Mouse (Mus musculus): Measurements from ENCODE around the gene Dnajb2. TPM values are rescaled to one million over a fixed set of nuclear protein-coding genes. Genes with fewer than 3 reads are reported as not detected.

Dnajb2 gene
- polyA plus RNA-seq, 1 experiment = 56.1 TPM

GRCm38 (mm10) chr1:75208967-75209678 lies 27.1 kb upstream of the Dnajb2 start:
- Histone ChIP-seq H3K4me3 (replicated peaks; ENCODE audit: extremely low read depth, low read depth, low read length) (peak overlapping the region; percentile 69), H3K4me1 (ENCODE audit: control insufficient read depth, insufficient read depth, low read length) (peaks cover 13% of the 10 kb centered on the region)
- WGBS = 14% methylated on average over 34 of the region's 34 CpGs
- DNase-seq = peak; percentile 52
- TF ChIP-seq POLR2A (IDR thresholded peaks at IDR 0.05; ENCODE audit: borderline replicate concordance, extremely low read depth, low read depth, low read length) (no peak), CTCF (IDR thresholded peaks at IDR 0.05; ENCODE audit: insufficient read depth, low read length) (no peak)

- peak within 1 kb of the TSS; percentile 92 for H3K4me3 ChIP-seq (replicated peaks; ENCODE audit: extremely low read depth, low read depth, low read length)
- TF ChIP-seq POLR2A (IDR thresholded peaks at IDR 0.05; ENCODE audit: borderline replicate concordance, extremely low read depth, low read depth, low read length) = peak; percentile 78; the same call in 1 of the 2 replicates
- no peak for TF ChIP-seq CTCF (IDR thresholded peaks at IDR 0.05; ENCODE audit: insufficient read depth, low read length)
- WGBS = 4% methylated on average over 42 of the region's 42 CpGs
- H3K4me1 ChIP-seq (ENCODE audit: control insufficient read depth, insufficient read depth, low read length) = peaks cover 13% of the 10 kb centered on the region
- DNase-seq = peak; percentile 98
Measured at GRCm38 (mm10) chr1:75210136-75211087, 25.8 kb upstream of the Dnajb2 start, which contains the start of the genes Glb1l and Stk16. Gene Glb1l, minus strand, starts transcription at chr1:75210813. Gene Stk16, plus strand, starts transcription at chr1:75210838.

GRCm38 (mm10) chr1:75211141-75211708 lies 25.0 kb upstream of the Dnajb2 start:
- TF ChIP-seq POLR2A (IDR thresholded peaks at IDR 0.05; ENCODE audit: borderline replicate concordance, extremely low read depth, low read depth, low read length) (no peak), CTCF (IDR thresholded peaks at IDR 0.05; ENCODE audit: insufficient read depth, low read length) (no peak)
- WGBS = 9% methylated on average over 17 of the region's 17 CpGs
- peak overlapping the region; percentile 92 for H3K4me3 ChIP-seq (replicated peaks; ENCODE audit: extremely low read depth, low read depth, low read length)
- DNase-seq = no peak
- H3K4me1 ChIP-seq (ENCODE audit: control insufficient read depth, insufficient read depth, low read length) = peaks cover 13% of the 10 kb centered on the region

GRCm38 (mm10) chr1:75212542-75212941 lies 23.7 kb upstream of the Dnajb2 start:
- TF ChIP-seq CTCF (IDR thresholded peaks at IDR 0.05; ENCODE audit: insufficient read depth, low read length) (no peak), POLR2A (IDR thresholded peaks at IDR 0.05; ENCODE audit: borderline replicate concordance, extremely low read depth, low read depth, low read length) (no peak)
- no peak overlapping the region for H3K4me3 ChIP-seq (replicated peaks; ENCODE audit: extremely low read depth, low read depth, low read length)
- H3K4me1 ChIP-seq (ENCODE audit: control insufficient read depth, insufficient read depth, low read length) = peaks cover 16% of the 10 kb centered on the region
- WGBS = 75% methylated on average over 4 of the region's 4 CpGs
- DNase-seq = no peak

- Histone ChIP-seq H3K4me3 (replicated peaks; ENCODE audit: extremely low read depth, low read depth, low read length) (no peak overlapping the region), H3K4me1 (ENCODE audit: control insufficient read depth, insufficient read depth, low read length) (peaks cover 16% of the 10 kb centered on the region)
- no peak for TF ChIP-seq POLR2A (IDR thresholded peaks at IDR 0.05; ENCODE audit: borderline replicate concordance, extremely low read depth, low read depth, low read length)
- no peak for TF ChIP-seq CTCF (IDR thresholded peaks at IDR 0.05; ENCODE audit: insufficient read depth, low read length)
- DNase-seq = no peak
- WGBS = 64% methylated on average over 7 of the region's 7 CpGs
Measured at GRCm38 (mm10) chr1:75213096-75213495, 23.1 kb upstream of the Dnajb2 start.

- WGBS = 58% methylated on average over 2 of the region's 2 CpGs
- no peak for DNase-seq
- TF ChIP-seq POLR2A (IDR thresholded peaks at IDR 0.05; ENCODE audit: borderline replicate concordance, extremely low read depth, low read depth, low read length) = no peak
- no peak for TF ChIP-seq CTCF (IDR thresholded peaks at IDR 0.05; ENCODE audit: insufficient read depth, low read length)
- no peak overlapping the region for H3K4me3 ChIP-seq (replicated peaks; ENCODE audit: extremely low read depth, low read depth, low read length)
- peaks cover 13% of the 10 kb centered on the region for H3K4me1 ChIP-seq (ENCODE audit: control insufficient read depth, insufficient read depth, low read length)
Measured at GRCm38 (mm10) chr1:75214442-75214841, 21.8 kb upstream of the Dnajb2 start.

- TF ChIP-seq POLR2A (IDR thresholded peaks at IDR 0.05; ENCODE audit: borderline replicate concordance, extremely low read depth, low read depth, low read length) (no peak), CTCF (IDR thresholded peaks at IDR 0.05; ENCODE audit: insufficient read depth, low read length) (no peak)
- DNase-seq = no peak
- no peak overlapping the region for H3K4me3 ChIP-seq (replicated peaks; ENCODE audit: extremely low read depth, low read depth, low read length)
- peaks cover 15% of the 10 kb centered on the region for H3K4me1 ChIP-seq (ENCODE audit: control insufficient read depth, insufficient read depth, low read length)
- 52% methylated on average over 5 of the region's 5 CpGs for WGBS
Measured at GRCm38 (mm10) chr1:75214886-75215285, 21.3 kb upstream of the Dnajb2 start.

GRCm38 (mm10) chr1:75215785-75216184 lies 20.4 kb upstream of the Dnajb2 start:
- TF ChIP-seq POLR2A (IDR thresholded peaks at IDR 0.05; ENCODE audit: borderline replicate concordance, extremely low read depth, low read depth, low read length) (peak; percentile 20; the same call in 1 of the 2 replicates), CTCF (IDR thresholded peaks at IDR 0.05; ENCODE audit: insufficient read depth, low read length) (no peak)
- H3K4me1 ChIP-seq (ENCODE audit: control insufficient read depth, insufficient read depth, low read length) = peaks cover 11% of the 10 kb centered on the region
- H3K4me3 ChIP-seq (replicated peaks; ENCODE audit: extremely low read depth, low read depth, low read length) = no peak overlapping the region
- no peak for DNase-seq
- WGBS = 88% methylated on average over 9 of the region's 9 CpGs

Data from lung, adult 2 months (tissue).